Mouse (Mus musculus) heart, postnatal 36 days (tissue): ENCODE results near the gene Pik3ca. TPM values are rescaled to one million over a fixed set of nuclear protein-coding genes. Genes with fewer than 3 reads are reported as not detected.

ENCODE experiments used
- DNase-seq, 2 experiments: peaks; one replicate each; pipeline ENCODE4 v3.0.0; 2021 to 2022
- intact Hi-C: fragments of 180-260 bp; cut with DNase I; formaldehyde crosslinking; loops from one replicate; pipeline ENCODE4 v1.15.1; 2025
- total RNA-seq, 2 experiments: library from RNA; stranded (reverse); gene quantifications; 2 replicates each; pipeline ENCODE4 v1.2.3; 2021

The Pik3ca gene
- total RNA-seq, 2 experiments from 2014 or later: 48.4 to 52.2 TPM

DNA sequence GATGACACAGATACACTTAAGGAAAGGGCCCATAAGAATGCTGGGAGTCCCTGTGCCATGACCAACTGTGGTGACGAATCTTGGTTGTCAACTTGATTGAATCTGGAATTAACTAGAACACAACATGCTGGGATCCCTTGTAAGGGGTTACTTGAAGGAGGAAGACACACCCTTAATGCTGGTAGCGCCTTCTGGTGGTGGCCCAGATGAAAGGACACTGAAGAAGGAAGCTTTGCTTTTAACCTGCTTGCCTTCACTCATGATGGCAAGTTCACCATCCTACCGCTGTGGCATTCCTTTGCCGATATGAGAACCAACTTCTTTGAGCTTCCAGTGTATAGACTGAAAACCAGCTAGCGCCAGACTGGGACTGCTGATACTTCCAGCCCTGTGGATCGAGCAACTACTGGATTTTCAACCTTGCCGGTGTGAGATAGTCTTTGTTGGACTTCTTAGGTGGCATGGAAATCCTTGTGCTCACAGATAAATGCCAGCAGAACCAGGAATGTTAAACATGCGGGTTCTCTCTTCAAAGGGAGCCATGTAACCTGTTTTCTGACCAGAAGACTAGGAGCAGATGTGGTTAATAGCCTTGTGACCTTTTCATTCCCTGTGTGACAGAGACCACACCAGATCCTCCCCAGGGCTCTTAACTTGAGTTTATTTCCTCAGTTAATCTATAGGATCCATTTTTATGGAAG lies 97.1 kb downstream of the Pik3ca start:
- peak in 1 of 2 experiments; percentile 24 for DNase-seq
- intact Hi-C loops: no loop called here

DNA sequence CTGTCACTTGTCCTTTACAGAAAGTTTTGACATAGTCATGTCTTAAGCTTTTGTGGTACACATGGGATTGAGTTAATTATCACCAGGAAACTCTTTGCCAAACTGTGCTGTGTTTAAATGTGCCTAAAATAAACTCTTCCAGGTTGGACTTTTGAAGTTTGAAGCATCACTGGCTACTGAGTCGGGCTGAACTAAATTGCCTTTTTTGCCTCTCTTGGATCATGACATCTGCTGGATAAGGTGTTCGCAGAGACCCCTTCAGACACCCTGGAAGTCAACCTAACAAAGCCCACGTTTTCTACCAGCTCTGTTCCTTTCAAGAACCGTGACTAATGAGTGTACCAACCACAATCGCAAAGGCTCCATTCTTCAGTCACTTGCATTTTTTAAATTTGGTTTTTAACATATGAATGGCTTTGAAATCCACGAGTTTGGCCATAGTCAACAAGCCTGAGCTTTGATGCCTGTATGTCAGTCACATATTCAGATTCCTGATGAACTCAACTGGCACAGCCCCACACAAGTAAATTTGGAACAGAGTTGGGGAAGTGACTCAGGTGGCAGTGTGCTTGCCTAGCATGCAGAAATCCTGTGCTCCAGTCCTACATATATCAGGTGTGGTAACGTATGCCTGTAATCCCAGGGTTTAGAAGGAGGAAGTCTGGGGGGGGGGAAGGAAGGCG lies 97.8 kb downstream of the Pik3ca start:
- DNase-seq: no peak
- intact Hi-C loops: no loop called here

DNA sequence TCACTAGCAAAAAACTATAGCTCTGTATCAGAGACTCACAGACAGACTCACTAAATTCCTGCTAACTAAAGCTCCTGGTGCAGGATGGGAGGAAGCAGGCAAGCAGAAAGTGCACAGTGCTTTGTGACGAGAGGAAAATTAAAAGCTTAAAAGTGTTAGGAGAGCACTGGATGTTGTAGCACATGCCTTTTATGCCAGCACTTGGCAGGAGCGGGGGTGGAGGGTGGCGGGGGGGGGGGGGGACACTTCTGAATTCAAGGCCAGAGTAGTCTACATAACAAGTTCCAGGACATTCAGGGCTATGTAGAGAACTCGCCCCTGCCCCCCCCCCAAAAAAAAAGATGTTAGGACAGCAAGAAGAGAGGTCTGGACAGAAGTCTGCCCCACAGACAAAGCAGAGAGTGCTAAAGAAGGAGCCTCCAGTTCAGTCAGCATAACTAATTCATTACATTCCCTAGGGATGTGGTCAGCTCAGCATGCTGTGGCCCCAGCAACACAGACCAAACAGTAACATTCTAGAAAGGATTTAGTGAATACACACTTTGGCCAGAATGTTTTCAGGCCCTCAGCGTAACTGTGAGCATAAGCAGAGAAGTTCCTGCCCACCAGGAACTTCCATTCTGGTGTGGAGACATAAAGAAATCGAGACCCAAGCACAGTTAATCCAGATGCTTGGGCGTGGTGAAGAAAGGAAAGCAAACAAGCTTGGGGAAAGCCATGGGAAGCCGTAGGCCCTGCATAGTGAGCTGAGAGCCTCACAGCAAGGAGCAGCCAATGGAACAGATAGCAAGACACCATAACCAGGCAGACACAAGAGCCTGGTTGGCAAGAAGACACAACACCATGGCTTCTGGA lies 98.6 kb downstream of the Pik3ca start:
- intact Hi-C loops: no loop called here
- DNase-seq: no peak

DNA sequence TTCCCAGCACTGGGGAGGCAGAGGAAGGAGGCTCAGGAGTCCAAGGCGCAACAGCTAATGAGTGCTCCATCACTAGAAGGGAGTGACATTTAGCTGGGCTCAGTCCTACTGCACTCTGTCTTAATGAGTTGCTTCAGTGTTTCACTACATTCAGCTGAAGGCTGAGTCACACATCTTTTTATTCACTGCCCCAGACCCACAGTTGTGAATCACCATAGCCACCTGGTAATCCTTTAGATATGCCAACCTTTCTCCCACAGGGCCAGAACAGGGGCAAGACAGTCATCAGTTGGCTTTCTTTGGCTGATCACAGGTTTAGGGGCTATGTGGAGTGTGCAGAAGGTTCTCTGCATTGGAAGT lies 99.2 kb downstream of the Pik3ca start:
- intact Hi-C loops: no loop called here
- no peak for DNase-seq

DNA sequence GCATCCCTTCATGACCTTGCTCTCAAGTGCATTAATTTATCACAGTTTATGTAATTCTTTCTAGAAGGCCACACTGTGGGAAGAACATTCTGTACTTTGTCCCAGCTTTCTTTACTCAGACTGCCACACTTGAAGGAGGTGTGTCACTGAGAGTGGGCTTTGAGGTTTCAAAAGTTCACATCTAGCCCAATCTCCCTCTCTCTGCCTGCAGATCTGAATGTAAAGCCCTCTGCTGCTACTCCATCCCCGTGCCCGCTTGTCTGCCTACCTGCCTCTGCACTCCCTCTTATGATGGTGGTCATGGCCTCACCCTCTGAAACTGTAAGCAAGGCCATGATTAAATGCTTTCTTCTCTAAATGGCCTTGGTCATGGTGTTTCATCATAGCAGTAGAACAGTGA lies 102.9 kb downstream of the Pik3ca start:
- intact Hi-C loops: loop anchor here (10.0 kb wide), 1 partner anchor 706 kb away; no protein-coding TSS in a partner anchor
- DNase-seq: no peak

DNA sequence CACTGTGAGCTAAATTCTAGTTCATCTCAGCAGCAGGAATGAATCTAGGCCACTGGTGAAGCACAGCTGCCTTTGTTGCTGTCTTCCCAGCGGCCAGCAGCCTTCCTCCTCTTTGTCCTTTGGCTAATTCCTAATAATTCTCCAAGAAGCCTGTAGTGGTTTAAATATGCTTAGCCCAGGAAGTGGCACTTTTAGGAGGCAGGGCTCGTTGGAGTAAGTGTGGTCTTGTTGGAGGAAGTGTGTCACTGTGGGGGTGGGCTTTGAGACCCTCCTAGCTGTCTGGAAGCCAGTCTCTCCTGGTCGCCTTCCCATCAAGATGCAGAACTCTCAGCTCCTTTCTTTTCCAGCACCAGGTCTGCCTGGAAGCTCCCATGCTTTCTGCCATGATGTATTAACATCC lies 108.4 kb downstream of the Pik3ca start:
- intact Hi-C loops: loop anchor here (5.0 to 10.0 kb wide), 2 partner anchors 44 to 711 kb away; no protein-coding TSS in a partner anchor

DNA sequence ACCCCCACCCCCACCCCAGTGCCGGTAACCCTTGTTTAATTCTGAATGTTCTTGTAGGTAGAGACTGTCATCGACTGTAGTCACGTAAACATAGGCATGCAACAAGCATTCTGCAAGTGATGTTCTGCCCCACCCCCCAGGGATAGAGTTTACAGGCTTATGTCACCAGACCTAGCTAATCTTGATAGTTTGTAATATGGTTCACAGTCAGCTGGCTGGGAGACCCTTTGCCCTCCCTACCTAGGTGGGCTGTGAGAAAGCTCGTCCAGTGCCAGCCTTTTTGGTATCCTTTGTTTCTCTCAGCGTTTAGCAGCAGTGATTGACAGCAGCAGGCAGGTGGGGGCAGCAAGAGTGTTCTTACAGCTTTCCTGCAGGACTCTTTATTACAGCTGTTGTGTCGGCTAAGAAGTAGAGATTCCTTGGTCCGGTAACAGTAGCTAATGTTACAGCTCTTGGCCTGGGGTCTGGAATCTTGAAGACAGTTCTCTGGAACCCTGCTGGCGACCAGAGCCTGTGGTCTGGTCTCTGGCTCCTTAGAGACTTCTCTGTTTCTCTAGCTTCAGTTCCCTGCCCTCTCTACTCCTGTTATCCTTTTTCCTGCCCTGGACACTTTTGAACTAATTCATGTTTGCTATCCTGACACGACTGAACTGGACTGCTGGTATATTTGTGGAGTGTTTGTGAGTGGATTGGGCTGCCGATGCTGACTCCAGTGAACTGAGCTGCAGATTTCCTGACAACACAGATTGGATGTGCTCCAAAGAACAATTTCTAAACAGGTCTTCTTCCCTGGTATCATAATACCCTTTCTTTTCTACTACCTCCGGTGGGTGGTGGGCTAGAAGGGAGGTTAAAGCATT lies 109.1 kb downstream of the Pik3ca start:
- intact Hi-C loops: loop anchor here (5.0 to 10.0 kb wide), 2 partner anchors 44 to 712 kb away; no protein-coding TSS in a partner anchor
- no peak for DNase-seq

More for the DNA sequence above, 108.4 kb downstream of the Pik3ca start:
- DNase-seq: no peak

DNA sequence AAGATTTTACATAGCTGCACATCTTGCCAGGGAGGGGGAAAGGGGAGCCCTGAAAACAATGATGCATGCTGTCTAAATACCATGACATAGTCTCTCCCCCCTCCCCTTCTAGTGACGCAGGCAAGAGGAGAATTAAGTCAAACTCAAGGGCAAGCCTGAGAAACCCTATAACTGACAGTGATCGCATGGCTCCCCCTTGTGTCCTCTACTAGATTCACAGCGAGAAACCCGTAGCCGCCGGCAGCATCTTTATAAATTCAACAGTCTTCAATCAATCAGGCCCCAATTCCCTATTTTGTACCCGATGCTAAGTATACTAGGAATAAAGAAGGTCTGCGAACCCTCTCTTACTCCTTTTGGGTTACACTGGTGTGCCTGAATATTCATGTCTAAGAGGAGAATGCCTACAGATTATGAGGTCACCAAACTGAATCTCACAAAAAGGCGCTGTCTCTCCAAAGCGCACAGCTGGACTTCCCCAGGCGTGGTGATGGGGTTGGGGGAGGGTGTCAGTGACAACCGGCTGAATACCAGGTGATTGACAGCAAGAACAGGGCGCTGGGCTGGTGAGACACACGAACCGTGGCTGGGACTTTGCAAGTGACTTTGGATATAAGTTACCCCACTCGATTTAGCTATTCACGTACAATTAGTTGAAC lies 111.3 kb downstream of the Pik3ca start:
- DNase-seq: peak; percentile 66 to 70
- intact Hi-C loops: loop anchor here (1.0 to 10.0 kb wide), 5 partner anchors 46 to 714 kb away; partner anchors contain the start of gene Pik3ca

DNA sequence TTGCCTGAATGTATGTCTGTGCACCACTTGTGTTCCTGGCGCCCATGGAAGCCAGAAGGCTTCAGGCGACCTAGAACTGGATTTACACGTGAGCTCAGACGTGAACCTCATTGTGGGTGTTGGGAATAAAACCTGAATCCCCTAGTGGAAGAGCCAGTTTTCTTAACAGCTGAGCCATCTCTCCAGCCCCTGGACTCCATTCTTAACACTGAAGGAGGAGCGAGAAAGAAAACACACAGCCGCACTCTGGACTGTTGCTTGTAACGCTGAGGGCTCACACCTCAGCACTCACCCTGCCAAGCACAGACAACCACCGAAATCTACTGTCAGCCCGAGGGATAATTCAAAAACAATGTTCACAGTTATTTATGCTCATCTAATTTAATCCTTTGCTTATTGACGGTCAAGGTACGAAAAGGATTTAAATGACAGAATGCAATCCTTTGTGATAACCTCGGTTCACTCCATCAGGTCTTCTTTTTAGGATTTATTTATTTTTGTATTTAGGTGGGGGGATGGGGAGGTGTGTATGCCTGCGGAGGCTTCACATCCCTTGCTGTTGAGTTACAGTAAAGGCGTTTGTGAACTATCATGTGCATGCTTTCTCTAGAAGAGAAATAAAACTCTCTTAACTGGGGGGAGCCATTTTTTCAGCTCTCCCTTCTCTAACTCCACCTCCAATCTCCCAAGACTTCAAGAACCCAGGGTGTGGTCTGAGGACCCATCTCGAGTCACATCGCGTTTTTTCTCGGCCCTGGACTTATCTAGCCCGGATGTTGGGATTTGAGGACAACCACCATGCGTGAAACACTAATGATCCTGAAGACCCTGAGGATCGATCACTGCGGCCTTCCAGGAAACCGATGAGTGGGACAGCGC lies 112.3 kb downstream of the Pik3ca start, which contains the start of gene Zfp639:
Gene Zfp639, plus strand, starts transcription at position 764 of the 879 bp plus-strand sequence.
- intact Hi-C loops: loop anchor here (2.0 to 10.0 kb wide), 5 partner anchors 19 to 715 kb away; partner anchors contain the start of genes Mfn1 and Pik3ca
- no peak for DNase-seq

DNA sequence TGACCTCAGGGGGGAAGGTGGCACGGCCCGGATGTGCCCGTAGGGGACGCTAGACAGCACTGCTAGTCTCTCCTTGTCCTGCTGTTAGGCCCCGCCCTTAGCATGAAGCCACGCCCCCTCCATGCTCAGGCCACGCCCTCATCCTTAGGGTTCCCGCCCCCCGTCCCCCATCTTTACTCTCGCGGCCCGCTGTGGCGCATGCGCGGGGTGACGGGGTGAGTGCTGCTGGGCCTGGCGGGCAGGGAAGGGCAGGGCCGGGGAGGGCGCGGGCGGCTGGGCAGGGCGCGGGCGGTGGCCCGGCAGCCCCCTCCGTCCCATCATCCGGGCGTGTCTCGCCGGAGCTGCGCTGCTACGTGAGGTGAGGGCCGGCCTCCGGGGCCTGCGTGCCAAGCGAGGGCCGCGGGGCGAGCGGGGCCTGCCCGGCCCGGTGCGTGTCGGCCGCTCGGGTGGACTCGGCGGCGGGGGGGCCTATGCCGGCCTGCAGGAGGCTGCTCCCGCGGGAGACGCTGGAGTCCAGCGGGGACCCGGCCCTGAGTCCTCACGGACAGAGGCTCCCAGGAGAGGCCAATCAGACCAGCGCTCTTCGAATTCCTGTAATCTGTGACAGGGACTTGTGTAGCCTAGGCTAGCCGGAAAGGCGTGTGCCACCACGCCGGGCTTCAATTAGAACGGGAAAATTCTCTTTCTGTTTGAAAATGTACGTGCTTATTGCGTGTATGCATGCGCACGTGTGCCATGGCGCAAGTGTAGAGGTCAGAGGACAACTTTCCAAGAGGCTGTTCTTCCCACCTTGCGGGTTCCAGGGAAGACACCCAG lies 113.1 kb downstream of the Pik3ca start:
- intact Hi-C loops: loop anchor here (2.0 kb wide), 1 partner anchor 18 kb away; the partner anchor contains the start of gene Mfn1
- peak; percentile 97 to 98 for DNase-seq

DNA sequence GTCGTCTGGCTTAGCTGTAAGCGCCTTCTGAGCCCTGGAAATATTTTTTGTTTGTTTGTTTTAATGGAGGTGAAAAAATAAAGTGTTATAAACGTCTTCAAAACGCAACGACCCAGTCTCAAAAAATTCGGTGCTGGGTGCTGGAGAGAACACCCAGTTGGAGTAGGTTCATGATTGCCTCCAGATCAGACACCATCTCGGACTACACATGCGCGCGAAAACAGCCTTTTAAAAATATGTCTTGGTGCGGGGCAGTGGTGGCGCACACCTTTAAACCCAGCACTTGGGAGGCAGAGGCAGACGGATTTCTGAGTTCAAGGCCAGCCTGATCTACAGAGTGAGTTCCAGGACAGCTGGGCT lies 113.7 kb downstream of the Pik3ca start:
- intact Hi-C loops: loop anchor here (2.0 kb wide), 1 partner anchor 18 kb away; the partner anchor contains the start of gene Mfn1
- no peak for DNase-seq

DNA sequence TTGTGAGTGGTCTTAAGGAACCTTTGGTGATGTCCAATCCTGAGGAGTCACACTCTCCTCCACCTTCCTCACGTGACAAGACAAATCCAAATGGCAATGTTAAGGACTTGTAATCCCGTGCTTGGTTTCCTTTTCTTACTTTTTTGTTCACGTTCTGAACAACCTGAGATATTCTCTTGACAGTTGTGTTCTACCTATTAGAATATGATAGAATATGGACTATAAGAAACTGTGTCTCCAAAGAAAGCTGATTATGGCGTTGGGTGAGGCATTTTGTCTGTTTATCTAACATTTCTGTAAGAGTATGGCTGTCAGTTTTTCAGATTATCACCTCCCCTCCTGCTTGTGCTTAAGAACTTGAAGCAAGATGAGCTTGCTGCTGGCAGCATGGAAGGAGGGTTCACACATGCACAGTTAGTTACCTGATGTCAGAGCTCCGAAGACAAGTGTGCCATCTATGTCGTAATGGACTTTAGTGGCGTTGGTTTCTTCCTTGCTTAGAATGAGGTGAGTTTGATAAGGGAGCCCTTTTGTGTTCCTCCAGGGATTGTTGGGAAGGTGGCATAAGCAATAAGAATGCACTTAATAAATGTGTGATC lies 115.3 kb downstream of the Pik3ca start:
- intact Hi-C loops: no loop called here

DNA sequence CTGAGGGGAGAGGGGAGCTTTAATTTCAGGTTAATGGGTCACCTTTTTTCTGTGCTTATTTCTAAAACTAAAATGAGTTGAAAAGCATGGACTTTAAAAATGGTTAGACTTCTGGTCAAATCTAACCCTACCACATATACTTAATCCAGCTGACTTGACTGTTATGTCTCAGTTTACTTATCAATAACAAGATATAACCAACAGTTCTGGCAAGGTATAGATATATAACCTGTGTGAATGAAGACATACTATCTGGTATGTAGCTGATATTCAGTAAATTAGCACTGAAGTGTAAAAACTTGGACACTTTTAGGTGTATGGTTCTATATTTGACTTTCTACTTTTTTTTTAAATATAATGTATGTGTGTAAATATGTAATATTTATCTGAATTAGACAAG lies 116.1 kb downstream of the Pik3ca start:
- intact Hi-C loops: no loop called here

More for the DNA sequence above, 115.3 kb downstream of the Pik3ca start:
- DNase-seq: no peak

More for the DNA sequence above, 116.1 kb downstream of the Pik3ca start:
- no peak for DNase-seq
